Mouse (Mus musculus) liver, embryonic 12.5 days (tissue): ENCODE measurements at regions not wholly inside any gene's neighbourhood (a gene's known extent, or its start where the extent isn't known, plus 50 kb on each side); places are given as distances from the start of the nearest gene placed in this dataset.

Source experiments
- ATAC-seq: fragments of 200-750 bp; cut with Nextera tagmentation; 2 replicates; pipeline ENCODE4 v1.8.0; 2017; ENCODE audit warnings: moderate number of reproducible peaks, mild to moderate bottlenecking, moderate library complexity
- H3K27ac ChIP-seq: fragments of 300-500 bp; sonication (generic); 2 replicates; pipeline ENCODE4 v1.5.1; 2016; ENCODE audit warnings: mild to moderate bottlenecking
- H3K27me3 ChIP-seq: fragments of 300-500 bp; sonication (generic); replicated peaks from 2 replicates; pipeline ENCODE4 v1.6.1; 2016; ENCODE audit warnings: mild to moderate bottlenecking, moderate library complexity
- H3K36me3 ChIP-seq: fragments of 300-500 bp; sonication (generic); 2 replicates; pipeline ENCODE4 v1.6.1; 2016; ENCODE audit warnings: mild to moderate bottlenecking, moderate library complexity
- H3K4me1 ChIP-seq: fragments of 300-500 bp; sonication (generic); 2 replicates; pipeline ENCODE4 v1.6.1; 2016
- H3K4me2 ChIP-seq: fragments of 300-500 bp; sonication (generic); 2 replicates; pipeline ENCODE4 v1.6.1; 2016; ENCODE audit warnings: mild to moderate bottlenecking, moderate library complexity
- H3K4me3 ChIP-seq: fragments of 300-500 bp; sonication (generic); 2 replicates; pipeline ENCODE4 v1.5.1; 2016; ENCODE audit warnings: mild to moderate bottlenecking, moderate library complexity
- H3K9ac ChIP-seq: fragments of 300-500 bp; sonication (generic); 2 replicates; pipeline ENCODE4 v1.6.1; 2016; ENCODE audit warnings: mild to moderate bottlenecking, moderate library complexity
- H3K9me3 ChIP-seq: fragments of 300-500 bp; sonication (generic); replicated peaks from 2 replicates; pipeline ENCODE4 v1.6.1; 2016; ENCODE audit warnings: mild to moderate bottlenecking, moderate library complexity
- WGBS: fragments of 180-500 bp; shearing (Covaris S2); methylation state at CpG from one replicate; pipeline ENCODE4 v1.1.7; 2016; ENCODE audit not compliant: insufficient replicate concordance; 5-methylcytosine and 5-hydroxymethylcytosine counted together

GRCm38 (mm10) chr15:61189981-61190380 lies 267.2 kb upstream of the A1bg start:
- H3K4me3 ChIP-seq: no peak overlapping the region
- no peaks in the 10 kb centered on the region for H3K9me3 ChIP-seq
- no peak overlapping the region for H3K4me2 ChIP-seq
- H3K4me1 ChIP-seq: no peaks in the 10 kb centered on the region
- no peak overlapping the region for H3K27ac ChIP-seq
- H3K9ac ChIP-seq: no peak overlapping the region
- 60% methylated on average over 1 of the region's 1 CpGs for WGBS
- ATAC-seq: no peak
- H3K36me3 ChIP-seq: no peaks in the 10 kb centered on the region
- H3K27me3 ChIP-seq: no peaks in the 10 kb centered on the region

DNA sequence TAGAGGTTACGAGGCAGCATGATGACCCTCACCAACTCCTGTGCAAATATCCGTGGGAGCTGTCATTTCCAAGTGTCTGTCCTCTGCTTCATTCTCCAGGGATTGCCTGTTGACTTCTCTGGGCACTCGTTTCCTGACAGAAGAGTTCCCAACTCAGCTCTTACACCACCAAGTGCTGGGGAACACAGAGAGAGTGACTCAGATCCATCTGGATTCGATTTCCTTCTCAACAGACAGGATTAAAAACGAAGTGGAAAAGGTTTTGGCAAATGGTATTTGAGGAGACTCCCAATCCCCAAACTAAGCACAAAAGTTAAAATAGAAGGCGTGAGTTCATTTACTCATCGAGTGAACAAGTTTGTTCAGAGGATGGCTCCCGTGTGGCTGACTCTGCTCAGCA lies 266.7 kb upstream of the A1bg start:
- ATAC-seq: no peak
- Histone ChIP-seq H3K27me3 (no peaks in the 10 kb centered on the region), H3K9ac (no peak overlapping the region), H3K9me3 (no peaks in the 10 kb centered on the region), H3K36me3 (no peaks in the 10 kb centered on the region), H3K4me3 (no peak overlapping the region), H3K4me1 (no peaks in the 10 kb centered on the region), H3K4me2 (no peak overlapping the region), H3K27ac (no peak overlapping the region)
- WGBS: 49% methylated on average over 8 of the region's 8 CpGs

- no peaks in the 10 kb centered on the region for H3K36me3 ChIP-seq
- 59% methylated on average over 2 of the region's 2 CpGs for WGBS
- H3K9ac ChIP-seq: no peak overlapping the region
- H3K27ac ChIP-seq: no peak overlapping the region
- H3K4me1 ChIP-seq: no peaks in the 10 kb centered on the region
- H3K27me3 ChIP-seq: no peaks in the 10 kb centered on the region
- no peak overlapping the region for H3K4me2 ChIP-seq
- no peaks in the 10 kb centered on the region for H3K9me3 ChIP-seq
- ATAC-seq: no peak
- H3K4me3 ChIP-seq: no peak overlapping the region
Measured at GRCm38 (mm10) chr15:61184597-61184963, 261.8 kb upstream of the A1bg start.

GRCm38 (mm10) chr15:61183751-61184596 lies 261.2 kb upstream of the A1bg start:
- no peak overlapping the region for H3K4me3 ChIP-seq
- H3K27ac ChIP-seq: no peak overlapping the region
- no peaks in the 10 kb centered on the region for H3K36me3 ChIP-seq
- no peaks in the 10 kb centered on the region for H3K27me3 ChIP-seq
- ATAC-seq: no peak
- no peak overlapping the region for H3K9ac ChIP-seq
- H3K9me3 ChIP-seq: no peaks in the 10 kb centered on the region
- H3K4me1 ChIP-seq: no peaks in the 10 kb centered on the region
- 73% methylated on average over 11 of the region's 11 CpGs for WGBS
- no peak overlapping the region for H3K4me2 ChIP-seq

DNA sequence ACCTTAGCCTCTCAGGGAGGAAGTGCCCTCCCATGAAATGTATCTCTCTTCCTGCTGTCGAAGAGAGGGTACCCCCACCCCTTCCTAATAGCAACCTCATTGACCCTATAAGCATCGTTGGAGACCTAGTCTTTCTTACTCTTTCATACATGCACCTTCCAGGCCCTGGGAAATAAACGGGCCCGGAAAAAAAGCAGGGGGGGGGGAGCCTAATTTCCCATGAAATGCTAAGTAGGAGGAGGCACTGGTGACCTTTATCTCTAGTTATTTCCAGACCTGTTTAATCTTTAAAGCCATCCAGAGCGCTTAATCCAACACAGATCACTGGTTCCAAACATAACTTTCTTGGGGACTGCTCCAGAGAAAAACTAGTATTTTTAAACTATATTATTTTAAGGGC lies 260.5 kb upstream of the A1bg start:
- WGBS: 43% methylated on average over 5 of the region's 5 CpGs
- Histone ChIP-seq H3K9ac (no peak overlapping the region), H3K4me2 (no peak overlapping the region), H3K4me1 (no peaks in the 10 kb centered on the region), H3K27me3 (no peaks in the 10 kb centered on the region), H3K36me3 (no peaks in the 10 kb centered on the region), H3K9me3 (no peaks in the 10 kb centered on the region), H3K4me3 (no peak overlapping the region), H3K27ac (no peak overlapping the region)
- no peak for ATAC-seq

DNA sequence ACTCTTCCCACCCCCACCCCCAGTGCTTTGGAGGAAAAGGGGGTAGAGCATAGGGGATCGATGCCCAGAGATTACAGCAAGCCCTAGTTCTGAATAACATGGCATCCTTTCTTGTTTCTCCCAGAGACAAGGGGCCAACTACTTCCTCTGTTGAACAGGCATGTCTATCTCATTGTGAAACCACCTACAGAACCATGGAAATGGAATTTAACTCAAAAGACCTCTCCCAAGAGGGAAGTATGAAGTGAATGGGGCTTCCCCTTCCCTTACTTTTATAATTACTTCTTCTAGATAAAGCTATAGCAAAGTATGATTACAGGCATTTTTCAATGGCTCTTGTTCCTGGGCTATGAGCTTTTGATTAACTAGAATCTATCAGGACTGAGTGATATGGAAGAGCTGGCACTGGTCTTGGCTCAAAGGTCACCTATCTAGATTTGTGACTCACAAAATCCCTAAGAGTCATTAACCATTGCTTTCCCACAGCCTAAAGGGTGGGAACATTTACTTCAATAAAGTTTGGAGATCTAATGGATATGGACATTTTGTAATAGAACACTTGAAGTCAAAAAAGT lies 246.1 kb upstream of the A1bg start:
- Histone ChIP-seq H3K4me1 (no peaks in the 10 kb centered on the region), H3K27ac (no peak overlapping the region), H3K9me3 (no peaks in the 10 kb centered on the region), H3K9ac (no peak overlapping the region), H3K4me2 (no peak overlapping the region), H3K27me3 (no peaks in the 10 kb centered on the region), H3K4me3 (no peak overlapping the region), H3K36me3 (no peaks in the 10 kb centered on the region)
- ATAC-seq: no peak
- WGBS: 52% methylated on average over 1 of the region's 1 CpGs

DNA sequence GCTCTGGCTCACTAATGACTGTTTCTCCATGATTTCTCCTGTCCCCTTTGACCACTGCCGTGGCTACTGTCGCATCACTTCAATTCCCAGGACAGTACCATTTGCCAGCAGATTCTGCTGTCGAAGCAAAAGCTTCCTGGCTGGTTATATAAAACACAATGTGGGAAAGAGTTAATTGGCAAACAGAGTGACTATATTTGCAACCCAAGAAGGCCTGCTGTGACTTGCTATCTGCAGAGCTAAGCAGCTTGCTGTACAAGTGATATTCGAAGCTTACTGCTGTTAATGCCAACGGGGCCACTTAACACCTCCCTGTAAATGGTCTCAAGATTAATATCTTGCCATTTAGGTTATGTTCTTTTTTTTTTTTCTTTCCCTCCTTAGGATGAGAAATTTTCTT lies 242.2 kb upstream of the A1bg start:
- Histone ChIP-seq H3K4me3 (no peak overlapping the region), H3K27ac (no peak overlapping the region), H3K9me3 (no peaks in the 10 kb centered on the region), H3K4me1 (no peaks in the 10 kb centered on the region), H3K9ac (no peak overlapping the region), H3K36me3 (no peaks in the 10 kb centered on the region), H3K4me2 (no peak overlapping the region), H3K27me3 (no peaks in the 10 kb centered on the region)
- 59% methylated on average over 5 of the region's 5 CpGs for WGBS
- ATAC-seq: no peak

GRCm38 (mm10) chr15:61161397-61161796 lies 238.6 kb upstream of the A1bg start:
- no peak overlapping the region for H3K4me3 ChIP-seq
- no peak for ATAC-seq
- no peak overlapping the region for H3K27ac ChIP-seq

DNA sequence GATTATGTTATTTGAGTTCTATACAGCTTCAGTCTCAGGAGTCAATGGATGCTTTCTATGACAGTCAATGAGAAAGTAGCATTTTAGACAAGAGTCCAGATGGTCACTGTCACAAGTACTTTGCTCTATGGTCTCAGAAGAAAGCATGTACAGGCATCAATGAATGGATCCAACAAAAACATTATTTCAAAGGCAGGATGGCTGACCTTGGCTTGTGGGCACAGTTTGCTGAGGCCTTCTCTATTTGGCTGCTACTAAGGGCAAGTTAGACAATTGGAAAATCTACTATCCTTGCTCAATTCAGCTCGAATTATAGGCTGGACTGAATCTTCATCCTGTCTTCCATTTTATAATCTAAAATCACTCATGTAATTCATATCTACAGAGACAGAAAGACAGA lies 237.9 kb upstream of the A1bg start:
- no peak overlapping the region for H3K27ac ChIP-seq
- no peak overlapping the region for H3K4me3 ChIP-seq
- 28% methylated on average over 1 of the region's 1 CpGs for WGBS
- H3K27me3 ChIP-seq: no peaks in the 10 kb centered on the region
- H3K9ac ChIP-seq: no peak overlapping the region
- no peaks in the 10 kb centered on the region for H3K4me1 ChIP-seq
- H3K36me3 ChIP-seq: no peaks in the 10 kb centered on the region
- H3K9me3 ChIP-seq: no peaks in the 10 kb centered on the region
- no peak overlapping the region for H3K4me2 ChIP-seq
- ATAC-seq: no peak

More at GRCm38 (mm10) chr15:61161397-61161796, 238.6 kb upstream of the A1bg start:
- no peaks in the 10 kb centered on the region for H3K36me3 ChIP-seq
- H3K9me3 ChIP-seq: no peaks in the 10 kb centered on the region
- WGBS: 37% methylated on average over 5 of the region's 5 CpGs
- H3K27me3 ChIP-seq: no peaks in the 10 kb centered on the region
- H3K4me1 ChIP-seq: no peaks in the 10 kb centered on the region
- H3K9ac ChIP-seq: no peak overlapping the region
- H3K4me2 ChIP-seq: no peak overlapping the region

DNA sequence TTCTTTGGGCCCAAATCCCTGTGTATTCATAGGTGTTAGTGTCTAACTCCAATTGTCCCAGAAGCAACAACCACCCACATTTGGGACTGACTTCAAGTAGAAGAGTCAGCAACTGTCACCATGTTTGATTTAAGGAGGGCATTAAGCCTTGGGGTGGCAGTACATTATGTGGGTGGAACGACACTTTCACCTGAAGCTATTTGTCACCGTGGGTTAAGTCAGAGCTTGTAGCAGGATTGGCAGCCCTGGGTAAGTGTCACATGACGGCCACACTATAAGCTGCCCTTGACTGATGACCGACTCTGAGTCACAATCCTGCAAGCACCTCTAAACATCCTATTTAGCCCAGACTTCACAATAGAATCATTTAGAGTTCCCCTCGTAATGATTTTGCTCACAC lies 236.7 kb upstream of the A1bg start:
- H3K4me1 ChIP-seq: no peaks in the 10 kb centered on the region
- no peak for ATAC-seq
- WGBS: 72% methylated on average over 5 of the region's 5 CpGs
- no peak overlapping the region for H3K9ac ChIP-seq
- no peaks in the 10 kb centered on the region for H3K27me3 ChIP-seq
- H3K4me3 ChIP-seq: no peak overlapping the region
- no peaks in the 10 kb centered on the region for H3K9me3 ChIP-seq
- H3K27ac ChIP-seq: no peak overlapping the region
- H3K36me3 ChIP-seq: no peaks in the 10 kb centered on the region
- no peak overlapping the region for H3K4me2 ChIP-seq

- no peak overlapping the region; the same call in 1 of the 2 replicates for H3K4me3 ChIP-seq
Measured at GRCm38 (mm10) chr15:61158041-61158545, 235.3 kb upstream of the A1bg start.

DNA sequence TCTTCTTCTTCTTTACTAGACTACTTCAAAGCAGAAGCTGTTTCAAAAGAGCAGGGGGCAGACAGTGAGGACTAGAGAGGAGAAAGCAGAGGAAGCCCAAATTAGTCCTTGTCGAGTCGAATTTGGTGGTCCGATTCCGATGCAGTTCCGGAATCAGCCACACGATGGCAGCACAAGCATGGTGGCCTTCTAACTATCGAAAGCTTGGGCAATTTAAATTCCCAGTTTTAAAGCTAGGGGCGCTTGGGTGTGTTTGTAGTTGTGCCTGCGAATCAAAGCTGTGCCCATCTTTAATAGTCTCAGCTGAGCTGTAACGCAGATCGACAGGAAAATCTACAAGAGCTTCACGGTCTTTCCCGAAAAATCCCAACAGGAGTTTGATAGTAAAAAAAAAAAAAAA lies 234.7 kb upstream of the A1bg start:
- WGBS: 9% methylated on average over 13 of the region's 13 CpGs
- no peaks in the 10 kb centered on the region for H3K9me3 ChIP-seq
- no peak overlapping the region; the same call in 1 of the 2 replicates for H3K4me3 ChIP-seq
- no peaks in the 10 kb centered on the region for H3K4me1 ChIP-seq
- ATAC-seq: no peak
- H3K36me3 ChIP-seq: no peaks in the 10 kb centered on the region
- H3K27ac ChIP-seq: no peak overlapping the region
- H3K4me2 ChIP-seq: no peak overlapping the region
- H3K9ac ChIP-seq: no peak overlapping the region
- no peaks in the 10 kb centered on the region for H3K27me3 ChIP-seq

More at GRCm38 (mm10) chr15:61158041-61158545, 235.3 kb upstream of the A1bg start:
- Histone ChIP-seq H3K4me1 (no peaks in the 10 kb centered on the region), H3K4me2 (peak overlapping the region; percentile 27; the same call in 1 of the 2 replicates), H3K9ac (no peak overlapping the region), H3K9me3 (no peaks in the 10 kb centered on the region), H3K27ac (no peak overlapping the region), H3K36me3 (no peaks in the 10 kb centered on the region), H3K27me3 (no peaks in the 10 kb centered on the region)
- ATAC-seq: no peak
- WGBS: 61% methylated on average over 13 of the region's 13 CpGs
